ENCODE assay signal across 19 mouse cellular contexts in genomic region chr17:65574850-65575249, GRCm38 (mm10). TPM values are rescaled to one million over a fixed set of nuclear protein-coding genes. Genes with fewer than 3 reads are reported as not detected.
DNase-seq lines count a peak whose midpoint lies in the region; ATAC-seq and TF ChIP-seq lines count a peak whose summit lies in the region.
"Had no signal": no experiment of that assay in that cellular context is flagged by ENCODE, and none has a peak within 500 bp of the region (broad histone marks: within the 10 kb centered on the region; RNA-seq: fewer than 3 reads in every experiment).

No protein-coding gene starts in this region.

- 0 out of 2 replicates have a peak, but pooled peaks have one; percentile 3 for ATAC-seq in hindbrain, embryonic 15.5 days (ENCODE audit: low FRiP score, low read depth)

- 86% methylated on average over 8 of the region's 8 CpGs for WGBS in hindbrain, embryonic 15.5 days
- 87% methylated on average over 8 of the region's 8 CpGs for WGBS in hindbrain, embryonic 10.5 days

- DNase-seq in hindbrain, embryonic 10.5 days (ENCODE audit: low spot score), result no peak
- no peak for DNase-seq in testis, postnatal 10 days (ENCODE audit: low spot score)
- peak; percentile 14 for DNase-seq in forelimb bud, embryonic 11.5 days (ENCODE audit: low read depth, low spot score)
- no peak for DNase-seq in thymus, postnatal 10 days (ENCODE audit: low spot score in 2 of 2)
- no peak for DNase-seq in lung, adult 18-20 months
- DNase-seq: adrenal gland, postnatal 14 days; cerebellum, adult 9-11 months; heart, postnatal 14 days; thymus, postnatal 4 days had no signal

- TF ChIP-seq POLR2A in testis, adult 2 months (IDR thresholded peaks at IDR 0.05; ENCODE audit: control insufficient read depth, low read depth, low read length), result no peak

- H3K4me3 ChIP-seq in hindbrain, embryonic 15.5 days, result no peak overlapping the region
- H3K4me3 ChIP-seq in hindbrain, embryonic 10.5 days, result no peak overlapping the region
- H3K4me3 ChIP-seq in testis, adult 2 months (ENCODE audit: control insufficient read depth, low read depth, low read length), result no peak overlapping the region
- H3K4me3 ChIP-seq: embryonic facial prominence, embryonic 13.5 days; heart, embryonic 12.5 days; liver, embryonic 12.5 days; lung, embryonic 15.5 days had no signal

- TF ChIP-seq CTCF in testis, adult 2 months (IDR thresholded peaks at IDR 0.05; ENCODE audit: control insufficient read depth, insufficient read depth, insufficient replicate concordance, low read depth, low read length), result no peak

- H3K9ac ChIP-seq in hindbrain, embryonic 15.5 days, result no peak overlapping the region
- H3K9ac ChIP-seq: embryonic facial prominence, embryonic 13.5 days; heart, embryonic 12.5 days; liver, embryonic 12.5 days; lung, embryonic 15.5 days had no signal

- H3K9me3 ChIP-seq in hindbrain, embryonic 15.5 days, result no peaks in the 10 kb centered on the region
- H3K9me3 ChIP-seq in hindbrain, embryonic 10.5 days, result no peaks in the 10 kb centered on the region
- H3K9me3 ChIP-seq: embryonic facial prominence, embryonic 13.5 days; heart, embryonic 12.5 days; liver, embryonic 12.5 days; lung, embryonic 15.5 days had no signal

- H3K36me3 ChIP-seq in hindbrain, embryonic 15.5 days, result peaks cover 8% of the 10 kb centered on the region
- peaks cover 19% of the 10 kb centered on the region for H3K36me3 ChIP-seq in hindbrain, embryonic 10.5 days
- no peaks in the 10 kb centered on the region for H3K36me3 ChIP-seq in testis, adult 2 months (ENCODE audit: control insufficient read depth, insufficient read depth, low read length)

- no peaks in the 10 kb centered on the region for H3K27me3 ChIP-seq in hindbrain, embryonic 15.5 days
- no peaks in the 10 kb centered on the region for H3K27me3 ChIP-seq in hindbrain, embryonic 10.5 days (ENCODE audit: insufficient read depth, poor library complexity, severe bottlenecking)
- H3K27me3 ChIP-seq in testis, adult 2 months (ENCODE audit: control insufficient read depth, insufficient read depth, low read length), result no peaks in the 10 kb centered on the region
- H3K27me3 ChIP-seq: embryonic facial prominence, embryonic 13.5 days; heart, embryonic 12.5 days; liver, embryonic 12.5 days; lung, embryonic 15.5 days had no signal

- H3K4me2 ChIP-seq in hindbrain, embryonic 15.5 days, result no peak overlapping the region
- H3K4me2 ChIP-seq: embryonic facial prominence, embryonic 13.5 days; heart, embryonic 12.5 days; liver, embryonic 12.5 days; lung, embryonic 15.5 days had no signal

- H3K4me1 ChIP-seq in hindbrain, embryonic 15.5 days (replicated peaks), result no peaks in the 10 kb centered on the region
- no peaks in the 10 kb centered on the region for H3K4me1 ChIP-seq in hindbrain, embryonic 10.5 days (replicated peaks)
- peaks cover 7% of the 10 kb centered on the region for H3K4me1 ChIP-seq in testis, adult 2 months (ENCODE audit: control insufficient read depth, insufficient read depth, low read length)
- H3K4me1 ChIP-seq: lung, embryonic 15.5 days had no signal

- no peak overlapping the region for H3K27ac ChIP-seq in hindbrain, embryonic 15.5 days (replicated peaks)
- no peak overlapping the region for H3K27ac ChIP-seq in hindbrain, embryonic 10.5 days
- peak overlapping the region; percentile 41 for H3K27ac ChIP-seq in testis, adult 2 months (ENCODE audit: control insufficient read depth, insufficient read depth, low read depth, low read length)
- H3K27ac ChIP-seq: embryonic facial prominence, embryonic 13.5 days; liver, embryonic 12.5 days; lung, embryonic 15.5 days had no signal

RNA-seq across cellular contexts. Expression of gene Tmem232, which starts 34.3 kb away (rescaled TPM):
- 0.41 and 0.74 TPM in 2 replicates for polyA plus RNA-seq in hindbrain, embryonic 15.5 days (2015; fragmentation: Nextera tagmentation; extraction: Ambion mirVana)
- 0.14 TPM in 1 of 2 replicates, not detected in the other for polyA plus RNA-seq in hindbrain, embryonic 10.5 days (2016; fragmentation: Nextera tagmentation; extraction: Ambion mirVana)
- 47.0 and 51.3 TPM in 2 replicates for polyA plus RNA-seq in testis, adult 2 months (2012; rRNA removed)
- polyA plus RNA-seq: inflammation-experienced regulatory T-cells, adult 6 months; large intestine, adult 2 months; liver, embryonic 12.5 days; midbrain, embryonic 14.5 days; neural tube, embryonic 11.5 days had no signal

RNA-seq across cellular contexts. Expression of gene Vapa, which starts 38.5 kb away (rescaled TPM):
- 264 and 270 TPM in 2 replicates for polyA plus RNA-seq in hindbrain, embryonic 15.5 days (2015; fragmentation: Nextera tagmentation; extraction: Ambion mirVana)
- polyA plus RNA-seq in hindbrain, embryonic 10.5 days (2016; fragmentation: Nextera tagmentation; extraction: Ambion mirVana), result 184 and 190 TPM in 2 replicates
- polyA plus RNA-seq in testis, adult 2 months (2012; rRNA removed), result 32.0 and 36.9 TPM in 2 replicates

Comparison
In these comparisons a context has a peak if more than half of its experiments do, and no peak if none do; other contexts are left out.
1. RNA of gene Tmem232, which starts 34.3 kb away (polyA plus RNA-seq): 47.0 to 51.3 TPM in testis, adult 2 months; 0.41 to 0.74 TPM in hindbrain, embryonic 15.5 days and 0.14 TPM in hindbrain, embryonic 10.5 days; every median in the first group is over 10 times any median in the second.